Comparison of ENCODE assay signal across 9 mouse cellular contexts in the genomic region with DNA sequence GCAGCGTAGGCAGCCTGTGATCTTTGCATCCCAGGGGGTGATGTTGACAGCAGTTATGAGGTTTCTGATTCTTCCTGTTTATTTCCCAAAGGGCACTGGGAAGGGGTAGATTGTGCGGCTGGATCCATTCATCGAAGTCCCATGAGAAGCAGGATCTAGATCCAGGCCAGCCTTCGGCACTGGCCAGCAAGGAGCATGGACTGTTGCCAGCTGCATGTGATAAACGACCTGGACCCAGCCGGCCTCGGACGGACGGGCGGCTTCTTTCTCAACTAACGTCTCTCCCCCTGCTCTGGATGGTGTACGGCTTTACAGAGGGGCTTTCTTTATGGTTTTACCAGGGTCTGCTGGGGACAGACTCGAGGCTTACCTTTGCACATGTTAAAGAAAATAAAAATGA. TPM values are rescaled to one million over a fixed set of nuclear protein-coding genes. Genes with fewer than 3 reads are reported as not detected.
DNase-seq lines count a peak whose midpoint lies in the region.
"Had no signal": no experiment of that assay in that cellular context is flagged by ENCODE, and none has a peak within 500 bp of the region (broad histone marks: within the 10 kb centered on the region; RNA-seq: fewer than 3 reads in every experiment).

No protein-coding gene starts in this region.

- peak; percentile 45 for DNase-seq in heart, postnatal 4 days
- DNase-seq in heart, postnatal 25 days (ENCODE audit: low spot score): no peak
- peak; percentile 39 for DNase-seq in lung, postnatal 10 days
- DNase-seq in lung, adult 18-20 months: no peak
- DNase-seq in adrenal gland, postnatal 25 days: peak; percentile 71
- DNase-seq in kidney, postnatal 4 days: peak; percentile 40 to 61
- no peak for DNase-seq in layer of hippocampus, adult 9-11 months
- DNase-seq: gastrocnemius, postnatal 25 days had no signal

- intact Hi-C loops in heart, postnatal 25 days (cut with DNase I): no loop called here

RNA-seq across cellular contexts. Expression of gene Wnt3, which starts 42.0 kb away (rescaled TPM):
- not detected for total RNA-seq in heart, postnatal 4 days (2021)
- not detected for total RNA-seq in heart, postnatal 25 days (2021)
- 0.15 TPM in 1 of 2 replicates, not detected in the other for total RNA-seq in adrenal gland, postnatal 25 days (2021)
- total RNA-seq: gastrocnemius, postnatal 25 days; megakaryocyte progenitor cell, adult 5-6 weeks had no signal

Comparison
In these comparisons a context has a peak if more than half of its experiments do, and no peak if none do; other contexts are left out.
1. DNase-seq: peak in heart, postnatal 4 days (single experiment), lung, postnatal 10 days (single experiment), adrenal gland, postnatal 25 days (single experiment) and kidney, postnatal 4 days (2 of 2); none in heart, postnatal 25 days (single experiment), lung, adult 18-20 months (0 of 2) and layer of hippocampus, adult 9-11 months (single experiment).